Mouse (Mus musculus): ENCODE data around the gene Arpp21.

GRCm38 (mm10) chr9:112074872-112075271, 160.9 kb downstream of the Arpp21 start:
- TF ChIP-seq POLR2A (IDR thresholded peaks at IDR 0.05; ENCODE audit: borderline replicate concordance, control insufficient read depth, low read depth, low read length) (no peak), CTCF (IDR thresholded peaks at IDR 0.05; ENCODE audit: control insufficient read depth, insufficient read depth, low read length) (no peak)
